Mouse (Mus musculus) kidney, adult 2 months (tissue): ENCODE results near the gene Spred1.

Experiments
- CTCF ChIP-seq: fragments of 200-500 bp; conservative IDR thresholded peaks from 2 replicates; pipeline ENCODE4 v1.5.1; 2011; ENCODE audit warnings: low read depth, mild to moderate bottlenecking, control low read depth, low read length, moderate library complexity, mixed read lengths; ENCODE audit not compliant: insufficient read depth, insufficient read length
- POLR2A ChIP-seq: fragments of 200-500 bp; IDR thresholded peaks from one replicate; pipeline ENCODE4 v1.6.1; 2011; ENCODE audit warnings: low read depth, low read length, control low read depth

DNA sequence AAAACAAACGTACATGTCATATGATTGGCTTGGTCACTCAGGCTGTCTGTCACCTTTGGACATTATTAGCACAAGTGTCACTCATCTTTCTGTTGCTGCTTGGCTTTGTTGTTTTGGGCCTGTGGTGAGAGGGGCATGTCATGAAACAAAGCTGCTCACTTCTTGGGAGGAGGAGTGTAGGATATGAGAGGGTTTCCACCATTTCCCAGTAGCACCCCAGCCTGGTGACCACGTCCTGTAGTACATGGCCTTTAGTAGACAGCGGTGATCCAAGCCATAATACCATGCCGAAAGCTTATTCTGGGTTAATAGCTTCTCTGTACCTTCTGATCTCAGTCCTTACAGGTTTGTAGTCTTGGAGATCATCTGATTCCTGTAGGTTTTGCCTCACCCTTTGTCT, 21.9 kb downstream of the Spred1 start:
- no peak for TF ChIP-seq CTCF
- TF ChIP-seq POLR2A: no peak
